Comparison of ENCODE assay signal across 15 mouse cellular contexts in the genomic region with DNA sequence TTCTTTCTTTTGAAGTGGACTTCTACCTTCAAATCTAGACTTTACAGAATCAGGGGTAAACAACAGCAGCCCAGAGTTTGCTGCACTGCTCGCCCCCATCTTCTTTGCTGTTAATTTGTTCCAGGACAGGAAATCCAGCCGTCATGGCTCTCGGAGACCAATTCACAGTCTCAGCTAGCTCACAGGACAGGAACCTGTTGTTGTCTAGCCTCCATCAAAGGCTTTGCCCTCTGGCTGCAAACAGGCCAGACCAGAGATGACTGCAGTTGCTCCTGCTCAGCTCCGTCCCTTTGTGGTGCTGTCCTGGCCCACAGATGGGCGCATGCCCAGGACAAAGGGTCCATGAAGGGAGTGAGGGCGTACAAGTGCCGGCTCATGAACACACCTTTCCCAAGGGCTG.
DNase-seq lines count a peak whose midpoint lies in the region; ATAC-seq and TF ChIP-seq lines count a peak whose summit lies in the region.
"Had no signal": no experiment of that assay in that cellular context is flagged by ENCODE, and none has a peak within 500 bp of the region (broad histone marks: within the 10 kb centered on the region; RNA-seq: fewer than 3 reads in every experiment).

No protein-coding gene starts in this region.

- TF ChIP-seq POLR2A in lung, adult 2 months (IDR thresholded peaks at IDR 0.05; ENCODE audit: borderline replicate concordance, extremely low read depth, low read depth, low read length): no peak
- TF ChIP-seq POLR2A in limb, embryonic 14.5 days (IDR thresholded peaks at IDR 0.05; ENCODE audit: borderline replicate concordance, extremely low read depth, insufficient read depth, insufficient read length): no peak

- H3K4me3 ChIP-seq in forebrain, embryonic 10.5 days: no peak overlapping the region
- H3K4me3 ChIP-seq in forebrain, embryonic 14.5 days (ENCODE audit: low read depth, low read length): no peak overlapping the region
- no peak overlapping the region for H3K4me3 ChIP-seq in lung, embryonic 15.5 days
- H3K4me3 ChIP-seq in lung, adult 2 months (replicated peaks; ENCODE audit: extremely low read depth, low read depth, low read length): no peak overlapping the region
- no peak overlapping the region for H3K4me3 ChIP-seq in embryonic facial prominence, embryonic 14.5 days (ENCODE audit: low read depth, low read length)
- no peak overlapping the region for H3K4me3 ChIP-seq in limb, embryonic 14.5 days (replicated peaks; ENCODE audit: low read length)
- H3K4me3 ChIP-seq: forebrain, embryonic 13.5 days; liver, embryonic 13.5 days had no signal

- H3K4me2 ChIP-seq in forebrain, embryonic 14.5 days (ENCODE audit: low read length): no peak overlapping the region
- H3K4me2 ChIP-seq in lung, embryonic 15.5 days: no peak overlapping the region
- H3K4me2 ChIP-seq in embryonic facial prominence, embryonic 14.5 days (ENCODE audit: low read depth, low read length): no peak overlapping the region
- no peak overlapping the region for H3K4me2 ChIP-seq in limb, embryonic 14.5 days (replicated peaks; ENCODE audit: low read depth, low read length, severe bottlenecking)
- H3K4me2 ChIP-seq: forebrain, embryonic 13.5 days; heart, embryonic 11.5 days; liver, embryonic 13.5 days had no signal

- peak overlapping the region; percentile 78 for H3K27ac ChIP-seq in forebrain, embryonic 10.5 days
- no peak overlapping the region for H3K27ac ChIP-seq in forebrain, embryonic 14.5 days (ENCODE audit: low read depth, low read length)
- H3K27ac ChIP-seq in lung, embryonic 15.5 days: peak overlapping the region; percentile 69
- peak overlapping the region; percentile 75 for H3K27ac ChIP-seq in embryonic facial prominence, embryonic 14.5 days (replicated peaks; ENCODE audit: low read depth, low read length)
- peak overlapping the region; percentile 65 for H3K27ac ChIP-seq in limb, embryonic 14.5 days (replicated peaks; ENCODE audit: low read depth, low read length)
- H3K27ac ChIP-seq: forebrain, embryonic 13.5 days; liver, embryonic 13.5 days had no signal

- no peak for DNase-seq in forebrain, embryonic 10.5 days (ENCODE audit: extremely low spot score, low spot score)
- DNase-seq in forebrain, embryonic 14.5 days (ENCODE audit: low spot score): no peak
- no peak for DNase-seq in lung, adult 2 months
- no peak for DNase-seq in embryonic facial prominence, embryonic 14.5 days (ENCODE audit: low spot score)
- no peak for DNase-seq in limb, embryonic 14.5 days (ENCODE audit: low spot score)
- no peak for DNase-seq in gastrocnemius, postnatal 10 days
- DNase-seq in retina, postnatal 1 day: no peak
- DNase-seq: cerebellum, postnatal 14 days; kidney, postnatal 25 days; layer of hippocampus, adult 9-11 months; liver, embryonic 13.5 days; thymus, adult 18-20 months had no signal

- 57% methylated on average over 7 of the region's 7 CpGs for WGBS in forebrain, embryonic 10.5 days
- 61% methylated on average over 7 of the region's 7 CpGs for WGBS in forebrain, embryonic 14.5 days
- WGBS in lung, embryonic 15.5 days: 60% methylated on average over 7 of the region's 7 CpGs
- 79% methylated on average over 7 of the region's 7 CpGs for WGBS in lung, adult 2 months
- WGBS in embryonic facial prominence, embryonic 14.5 days: 33% methylated on average over 7 of the region's 7 CpGs
- 34% methylated on average over 7 of the region's 7 CpGs for WGBS in limb, embryonic 14.5 days

- no peaks in the 10 kb centered on the region for H3K36me3 ChIP-seq in forebrain, embryonic 10.5 days (replicated peaks)
- no peaks in the 10 kb centered on the region for H3K36me3 ChIP-seq in forebrain, embryonic 14.5 days (ENCODE audit: control insufficient read depth, insufficient read depth, low read length)
- H3K36me3 ChIP-seq in lung, embryonic 15.5 days: no peaks in the 10 kb centered on the region
- no peaks in the 10 kb centered on the region for H3K36me3 ChIP-seq in embryonic facial prominence, embryonic 14.5 days (ENCODE audit: control insufficient read depth, insufficient read depth, low read length)
- H3K36me3 ChIP-seq in limb, embryonic 14.5 days (ENCODE audit: control insufficient read depth, insufficient read depth, low read length): no peaks in the 10 kb centered on the region
- H3K36me3 ChIP-seq: liver, embryonic 13.5 days had no signal

- peaks cover 8% of the 10 kb centered on the region for H3K27me3 ChIP-seq in forebrain, embryonic 10.5 days (ENCODE audit: poor library complexity, severe bottlenecking)
- no peaks in the 10 kb centered on the region for H3K27me3 ChIP-seq in forebrain, embryonic 14.5 days (replicated peaks; ENCODE audit: control insufficient read depth, insufficient read depth, low read length)
- H3K27me3 ChIP-seq in lung, embryonic 15.5 days: peaks cover 19% of the 10 kb centered on the region; the same call in 1 of the 2 replicates
- no peaks in the 10 kb centered on the region for H3K27me3 ChIP-seq in embryonic facial prominence, embryonic 14.5 days (replicated peaks; ENCODE audit: control insufficient read depth, insufficient read depth, low read length)
- no peaks in the 10 kb centered on the region for H3K27me3 ChIP-seq in limb, embryonic 14.5 days (ENCODE audit: control insufficient read depth, insufficient read depth, low read length)
- H3K27me3 ChIP-seq: forebrain, embryonic 13.5 days; liver, embryonic 13.5 days had no signal

- no peak overlapping the region for H3K9ac ChIP-seq in forebrain, embryonic 14.5 days (ENCODE audit: low read length)
- H3K9ac ChIP-seq in lung, embryonic 15.5 days: no peak overlapping the region
- no peak overlapping the region for H3K9ac ChIP-seq in embryonic facial prominence, embryonic 14.5 days (ENCODE audit: low read depth, low read length)
- H3K9ac ChIP-seq in limb, embryonic 14.5 days (ENCODE audit: low read depth, low read length, severe bottlenecking): 0 out of 2 replicates have a peak overlapping the region, but pooled peaks have one; percentile 4
- H3K9ac ChIP-seq: forebrain, embryonic 13.5 days; liver, embryonic 13.5 days had no signal

- TF ChIP-seq CTCF in lung, adult 2 months (IDR thresholded peaks at IDR 0.05; ENCODE audit: insufficient read depth, low read length): no peak

- peaks cover 24% of the 10 kb centered on the region for H3K4me1 ChIP-seq in forebrain, embryonic 10.5 days
- H3K4me1 ChIP-seq in forebrain, embryonic 14.5 days (ENCODE audit: control insufficient read depth, insufficient read depth, low read length): peaks cover 7% of the 10 kb centered on the region; the same call in 1 of the 2 replicates
- H3K4me1 ChIP-seq in lung, embryonic 15.5 days: peaks cover 44% of the 10 kb centered on the region
- no peaks in the 10 kb centered on the region for H3K4me1 ChIP-seq in lung, adult 2 months (ENCODE audit: control insufficient read depth, insufficient read depth, low read length)
- H3K4me1 ChIP-seq in embryonic facial prominence, embryonic 14.5 days (ENCODE audit: control insufficient read depth, insufficient read depth, low read length): peaks cover 44% of the 10 kb centered on the region
- peaks cover 70% of the 10 kb centered on the region for H3K4me1 ChIP-seq in limb, embryonic 14.5 days (ENCODE audit: control insufficient read depth, insufficient read depth, low read length)
- H3K4me1 ChIP-seq: liver, embryonic 13.5 days had no signal

- ATAC-seq in forebrain, embryonic 14.5 days: no peak
- no peak for ATAC-seq in lung, embryonic 15.5 days (ENCODE audit: borderline replicate concordance, extremely low read depth, low FRiP score, low TSS enrichment)
- ATAC-seq in embryonic facial prominence, embryonic 14.5 days (ENCODE audit: low read depth): no peak
- ATAC-seq in limb, embryonic 14.5 days (ENCODE audit: low FRiP score, low read depth): no peak
- ATAC-seq: forebrain, embryonic 13.5 days had no signal

- H3K9me3 ChIP-seq in forebrain, embryonic 10.5 days: no peaks in the 10 kb centered on the region
- H3K9me3 ChIP-seq in forebrain, embryonic 14.5 days (replicated peaks; ENCODE audit: control insufficient read depth, low read length): 0 out of 2 replicates have a peak, but pooled peaks cover 2% of the 10 kb centered on the region
- H3K9me3 ChIP-seq in lung, embryonic 15.5 days: no peaks in the 10 kb centered on the region
- no peaks in the 10 kb centered on the region for H3K9me3 ChIP-seq in embryonic facial prominence, embryonic 14.5 days (ENCODE audit: control insufficient read depth, low read length)
- H3K9me3 ChIP-seq in limb, embryonic 14.5 days (ENCODE audit: control insufficient read depth, low read length): no peaks in the 10 kb centered on the region
- H3K9me3 ChIP-seq: forebrain, embryonic 13.5 days; liver, embryonic 13.5 days had no signal
